Mouse (Mus musculus) liver, postnatal 0 days (tissue): ENCODE measurements around the gene Vipr2.

ENCODE experiments used
- CTCF ChIP-seq: sonication (generic); IDR thresholded peaks from 2 replicates; pipeline ENCODE4 v1.5.1; 2016; ENCODE audit warnings: antibody characterized with exemption, low read depth
- EP300 ChIP-seq: IDR thresholded peaks from 2 replicates; pipeline ENCODE4 v1.6.1; 2016; ENCODE audit warnings: antibody characterized with exemption, low read depth, mild to moderate bottlenecking

GRCm38 (mm10) chr12:116061561-116062193 lies 15.8 kb upstream of the Vipr2 start:
- TF ChIP-seq CTCF (no peak), EP300 (no peak)
